Mouse (Mus musculus): Measurements from ENCODE around the gene Snap23. TPM values are rescaled to one million over a fixed set of nuclear protein-coding genes. Genes with fewer than 3 reads are reported as not detected.

Snap23 gene
- polyA plus RNA-seq, 1 experiment from 2014 or later = 56.4 TPM

GRCm38 (mm10) chr2:120630655-120631054 lies 63.2 kb downstream of the Snap23 start:
- 69% methylated on average over 2 of the region's 2 CpGs for WGBS
- Histone ChIP-seq H3K27me3 (ENCODE audit: control insufficient read depth, insufficient read depth, low read length) (no peaks in the 10 kb centered on the region), H3K27ac (ENCODE audit: low read length) (no peak overlapping the region), H3K9me3 (replicated peaks; ENCODE audit: control insufficient read depth, low read length) (no peaks in the 10 kb centered on the region), H3K4me2 (ENCODE audit: low read depth, low read length) (peak overlapping the region; percentile 53), H3K4me3 (replicated peaks; ENCODE audit: low read length) (0 out of 2 replicates have a peak overlapping the region, but pooled peaks have one; percentile 2), H3K36me3 (ENCODE audit: control insufficient read depth, insufficient read depth, low read length) (no peaks in the 10 kb centered on the region; the same call in 1 of the 2 replicates), H3K9ac (ENCODE audit: low read length) (no peak overlapping the region), H3K4me1 (ENCODE audit: control insufficient read depth, insufficient read depth, low read length) (peaks cover 7% of the 10 kb centered on the region; the same call in 1 of the 2 replicates)
- no peak for ATAC-seq (ENCODE audit: insufficient read depth, low FRiP score)

DNA sequence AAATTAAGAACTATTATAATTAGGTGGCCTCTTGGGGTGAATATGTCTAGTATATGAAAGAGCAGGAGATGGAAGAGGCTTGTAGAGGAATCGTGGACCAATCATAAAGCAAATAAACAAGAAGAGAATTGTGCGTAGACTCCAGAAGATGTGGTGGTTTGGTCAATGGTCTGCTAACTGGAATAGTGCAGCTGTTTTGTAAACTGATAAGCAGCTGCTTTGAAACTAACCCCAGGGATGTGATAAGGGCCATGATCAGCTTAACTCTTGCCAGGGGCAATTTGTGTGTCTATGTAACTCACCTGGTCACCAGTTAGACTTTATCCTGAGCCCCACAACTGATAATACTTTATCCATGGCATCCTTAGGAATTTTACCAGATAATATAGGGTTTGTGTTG lies 64.0 kb downstream of the Snap23 start:
- ATAC-seq (ENCODE audit: insufficient read depth, low FRiP score) = no peak
- H3K27me3 ChIP-seq (ENCODE audit: control insufficient read depth, insufficient read depth, low read length) = no peaks in the 10 kb centered on the region
- no peaks in the 10 kb centered on the region for H3K9me3 ChIP-seq (replicated peaks; ENCODE audit: control insufficient read depth, low read length)
- H3K4me2 ChIP-seq (ENCODE audit: low read depth, low read length) = no peak overlapping the region
- no peak overlapping the region for H3K27ac ChIP-seq (ENCODE audit: low read length)
- H3K4me1 ChIP-seq (ENCODE audit: control insufficient read depth, insufficient read depth, low read length) = peaks cover 7% of the 10 kb centered on the region; the same call in 1 of the 2 replicates
- WGBS = 66% methylated on average over 2 of the region's 2 CpGs
- no peak overlapping the region for H3K4me3 ChIP-seq (replicated peaks; ENCODE audit: low read length)
- no peak overlapping the region for H3K9ac ChIP-seq (ENCODE audit: low read length)
- H3K36me3 ChIP-seq (ENCODE audit: control insufficient read depth, insufficient read depth, low read length) = no peaks in the 10 kb centered on the region; the same call in 1 of the 2 replicates

DNA sequence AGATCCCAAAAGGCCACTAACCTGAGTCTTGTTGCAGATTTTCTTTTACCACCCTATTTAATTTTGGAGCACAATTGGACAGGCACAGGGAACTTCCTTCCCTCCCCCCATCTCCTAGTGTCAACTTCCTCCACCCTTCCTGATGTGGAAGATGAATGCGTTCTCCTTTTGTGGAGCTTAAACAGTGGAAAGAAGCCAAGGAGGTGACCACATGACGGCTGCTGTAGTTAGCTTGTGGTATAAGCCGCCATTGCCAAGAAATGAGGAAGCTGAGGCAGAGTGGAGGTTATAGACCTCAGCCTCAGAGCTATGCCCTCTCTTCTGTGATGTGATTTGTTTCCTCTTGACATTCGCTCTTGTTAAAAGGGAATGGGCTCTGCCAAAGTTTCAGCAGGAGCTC lies 64.5 kb downstream of the Snap23 start:
- WGBS = 57% methylated on average over 4 of the region's 4 CpGs
- ATAC-seq (ENCODE audit: insufficient read depth, low FRiP score) = no peak
- H3K4me1 ChIP-seq (ENCODE audit: control insufficient read depth, insufficient read depth, low read length) = peaks cover 7% of the 10 kb centered on the region; the same call in 1 of the 2 replicates
- no peak overlapping the region for H3K4me3 ChIP-seq (replicated peaks; ENCODE audit: low read length)
- H3K4me2 ChIP-seq (ENCODE audit: low read depth, low read length) = no peak overlapping the region
- no peaks in the 10 kb centered on the region; the same call in 1 of the 2 replicates for H3K36me3 ChIP-seq (ENCODE audit: control insufficient read depth, insufficient read depth, low read length)
- H3K27me3 ChIP-seq (ENCODE audit: control insufficient read depth, insufficient read depth, low read length) = no peaks in the 10 kb centered on the region
- no peak overlapping the region for H3K9ac ChIP-seq (ENCODE audit: low read length)
- H3K9me3 ChIP-seq (replicated peaks; ENCODE audit: control insufficient read depth, low read length) = no peaks in the 10 kb centered on the region
- H3K27ac ChIP-seq (ENCODE audit: low read length) = no peak overlapping the region

DNA sequence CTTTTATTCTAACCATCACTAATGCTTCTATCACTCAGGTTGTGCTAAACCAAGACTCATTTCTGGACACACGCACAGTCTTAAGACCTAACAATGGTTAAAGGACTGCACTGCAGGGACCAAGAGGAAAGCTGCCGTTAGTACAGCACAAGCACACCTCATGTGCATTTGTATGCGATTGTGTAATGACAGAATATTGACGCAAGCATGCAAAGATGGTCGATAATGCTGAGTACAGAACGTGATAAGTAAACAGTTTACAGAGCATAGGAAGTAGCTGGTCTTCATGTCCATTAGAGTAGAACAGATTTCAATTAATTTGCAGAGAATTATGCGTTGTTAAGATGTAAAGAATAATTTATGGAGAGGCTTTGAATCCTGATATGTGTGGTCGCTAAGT lies 73.4 kb downstream of the Snap23 start:
- no peak for ATAC-seq (ENCODE audit: insufficient read depth, low FRiP score)
- H3K4me1 ChIP-seq (ENCODE audit: control insufficient read depth, insufficient read depth, low read length) = no peaks in the 10 kb centered on the region
- H3K4me3 ChIP-seq (replicated peaks; ENCODE audit: low read length) = no peak overlapping the region
- H3K36me3 ChIP-seq (ENCODE audit: control insufficient read depth, insufficient read depth, low read length) = no peaks in the 10 kb centered on the region
- no peak overlapping the region for H3K9ac ChIP-seq (ENCODE audit: low read length)
- H3K9me3 ChIP-seq (replicated peaks; ENCODE audit: control insufficient read depth, low read length) = no peaks in the 10 kb centered on the region
- H3K4me2 ChIP-seq (ENCODE audit: low read depth, low read length) = no peak overlapping the region
- 82% methylated on average over 8 of the region's 8 CpGs for WGBS
- no peaks in the 10 kb centered on the region for H3K27me3 ChIP-seq (ENCODE audit: control insufficient read depth, insufficient read depth, low read length)
- H3K27ac ChIP-seq (ENCODE audit: low read length) = no peak overlapping the region

DNA sequence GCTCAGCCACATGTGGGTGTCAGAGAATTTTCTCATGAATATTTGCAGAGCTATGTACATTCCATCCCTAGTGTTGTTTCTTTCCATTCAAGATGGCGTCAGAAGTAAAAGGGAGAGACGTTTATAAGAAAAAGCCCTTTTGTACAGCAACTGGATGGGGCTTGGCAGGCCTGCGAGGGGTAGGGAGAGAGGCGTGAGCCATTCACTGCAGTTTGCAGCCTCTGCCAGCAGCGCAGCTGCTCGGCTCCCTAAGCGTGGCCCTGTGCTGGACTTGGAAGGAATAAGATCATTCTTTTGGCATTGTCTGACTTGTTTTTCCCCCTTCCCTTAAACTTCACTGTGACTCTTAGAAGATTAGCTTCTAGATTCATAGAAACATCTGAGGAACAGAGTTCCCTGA lies 76.4 kb downstream of the Snap23 start:
- H3K4me3 ChIP-seq (replicated peaks; ENCODE audit: low read length) = no peak overlapping the region
- peak overlapping the region; percentile 68 for H3K27ac ChIP-seq (ENCODE audit: low read length)
- peak; percentile 81 for ATAC-seq (ENCODE audit: insufficient read depth, low FRiP score)
- no peak overlapping the region for H3K9ac ChIP-seq (ENCODE audit: low read length)
- no peaks in the 10 kb centered on the region for H3K4me1 ChIP-seq (ENCODE audit: control insufficient read depth, insufficient read depth, low read length)
- H3K9me3 ChIP-seq (replicated peaks; ENCODE audit: control insufficient read depth, low read length) = no peaks in the 10 kb centered on the region
- H3K4me2 ChIP-seq (ENCODE audit: low read depth, low read length) = no peak overlapping the region
- no peaks in the 10 kb centered on the region for H3K27me3 ChIP-seq (ENCODE audit: control insufficient read depth, insufficient read depth, low read length)
- H3K36me3 ChIP-seq (ENCODE audit: control insufficient read depth, insufficient read depth, low read length) = no peaks in the 10 kb centered on the region
- 49% methylated on average over 7 of the region's 7 CpGs for WGBS

GRCm38 (mm10) chr2:120646777-120647176 lies 79.3 kb downstream of the Snap23 start:
- no peak overlapping the region for H3K4me3 ChIP-seq (replicated peaks; ENCODE audit: low read length)
- WGBS = 59% methylated on average over 4 of the region's 4 CpGs
- H3K27me3 ChIP-seq (ENCODE audit: control insufficient read depth, insufficient read depth, low read length) = no peaks in the 10 kb centered on the region
- ATAC-seq (ENCODE audit: insufficient read depth, low FRiP score) = no peak
- no peak overlapping the region for H3K4me2 ChIP-seq (ENCODE audit: low read depth, low read length)
- no peaks in the 10 kb centered on the region for H3K36me3 ChIP-seq (ENCODE audit: control insufficient read depth, insufficient read depth, low read length)
- no peaks in the 10 kb centered on the region for H3K4me1 ChIP-seq (ENCODE audit: control insufficient read depth, insufficient read depth, low read length)
- no peak overlapping the region for H3K27ac ChIP-seq (ENCODE audit: low read length)
- H3K9me3 ChIP-seq (replicated peaks; ENCODE audit: control insufficient read depth, low read length) = no peaks in the 10 kb centered on the region
- no peak overlapping the region for H3K9ac ChIP-seq (ENCODE audit: low read length)

Other genes with a start within 250 kb of the Snap23 start
- gene Vps39, start 214.5 kb upstream of the Snap23 start, polyA plus RNA-seq (2015; fragmentation: Nextera tagmentation; extraction: Ambion mirVana) = 17.5 and 22.0 TPM in 2 replicates
- gene Ganc, start 163.8 kb upstream of the Snap23 start, polyA plus RNA-seq (2015; fragmentation: Nextera tagmentation; extraction: Ambion mirVana) = 9.0 and 10.3 TPM in 2 replicates
- 12.3 and 14.8 TPM in 2 replicates for gene Tmem87a, start 163.6 kb upstream of the Snap23 start, polyA plus RNA-seq (2015; fragmentation: Nextera tagmentation; extraction: Ambion mirVana)
- 0.92 and 1.3 TPM in 2 replicates for gene Capn3, start 111.7 kb upstream of the Snap23 start, polyA plus RNA-seq (2015; fragmentation: Nextera tagmentation; extraction: Ambion mirVana)
- 38.7 and 41.0 TPM in 2 replicates for gene Zfp106, start 3.8 kb upstream of the Snap23 start, polyA plus RNA-seq (2015; fragmentation: Nextera tagmentation; extraction: Ambion mirVana)
- gene Haus2, start 41.7 kb downstream of the Snap23 start, polyA plus RNA-seq (2015; fragmentation: Nextera tagmentation; extraction: Ambion mirVana) = 17.6 and 20.5 TPM in 2 replicates
- gene Lrrc57, start 41.8 kb downstream of the Snap23 start, polyA plus RNA-seq (2015; fragmentation: Nextera tagmentation; extraction: Ambion mirVana) = 18.4 and 20.9 TPM in 2 replicates
- 5.2 and 5.7 TPM in 2 replicates for gene Stard9, start 61.5 kb downstream of the Snap23 start, polyA plus RNA-seq (2015; fragmentation: Nextera tagmentation; extraction: Ambion mirVana)

Data from stomach, embryonic 16.5 days (tissue).